Mouse (Mus musculus): ENCODE results near the gene Plac1.

The Plac1 gene

GRCm38 (mm10) chrX:53197681-53198080 is 42.2 kb downstream of the Plac1 start:
- DNase-seq (ENCODE audit: low read depth, low spot score): no peak

- no peak for DNase-seq (ENCODE audit: low read depth, low spot score)
Observed at GRCm38 (mm10) chrX:53196392-53196791, 43.5 kb downstream of the Plac1 start.

- no peak for DNase-seq (ENCODE audit: low read depth, low spot score)
Observed at GRCm38 (mm10) chrX:53188692-53189091, 51.2 kb downstream of the Plac1 start.

DNA sequence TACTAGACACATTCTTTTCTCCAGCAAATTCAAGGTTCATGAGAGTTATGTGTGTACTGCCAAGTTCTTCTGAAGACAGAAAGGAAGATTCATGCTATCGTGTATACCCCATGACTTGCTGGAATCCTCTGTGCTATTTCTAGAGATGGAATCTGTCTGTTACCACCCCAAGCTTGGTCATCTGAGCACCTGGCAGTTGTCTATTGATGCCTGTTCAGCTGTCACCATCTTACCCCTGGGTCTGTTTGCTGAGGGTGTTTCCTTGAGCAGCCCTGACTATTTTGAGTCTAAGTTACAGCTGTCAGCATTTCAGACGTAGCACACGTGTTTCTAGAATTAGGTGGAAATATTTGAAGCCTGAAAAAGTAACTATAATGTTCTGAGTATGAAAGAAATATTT is 60.1 kb downstream of the Plac1 start:
- no peak for DNase-seq (ENCODE audit: low read depth, low spot score)

GRCm38 (mm10) chrX:53176296-53176695 is 63.6 kb downstream of the Plac1 start:
- DNase-seq (ENCODE audit: low read depth, low spot score): no peak

- no peak for DNase-seq (ENCODE audit: low read depth, low spot score)
Observed at GRCm38 (mm10) chrX:53168623-53169022, 71.3 kb downstream of the Plac1 start.

DNA sequence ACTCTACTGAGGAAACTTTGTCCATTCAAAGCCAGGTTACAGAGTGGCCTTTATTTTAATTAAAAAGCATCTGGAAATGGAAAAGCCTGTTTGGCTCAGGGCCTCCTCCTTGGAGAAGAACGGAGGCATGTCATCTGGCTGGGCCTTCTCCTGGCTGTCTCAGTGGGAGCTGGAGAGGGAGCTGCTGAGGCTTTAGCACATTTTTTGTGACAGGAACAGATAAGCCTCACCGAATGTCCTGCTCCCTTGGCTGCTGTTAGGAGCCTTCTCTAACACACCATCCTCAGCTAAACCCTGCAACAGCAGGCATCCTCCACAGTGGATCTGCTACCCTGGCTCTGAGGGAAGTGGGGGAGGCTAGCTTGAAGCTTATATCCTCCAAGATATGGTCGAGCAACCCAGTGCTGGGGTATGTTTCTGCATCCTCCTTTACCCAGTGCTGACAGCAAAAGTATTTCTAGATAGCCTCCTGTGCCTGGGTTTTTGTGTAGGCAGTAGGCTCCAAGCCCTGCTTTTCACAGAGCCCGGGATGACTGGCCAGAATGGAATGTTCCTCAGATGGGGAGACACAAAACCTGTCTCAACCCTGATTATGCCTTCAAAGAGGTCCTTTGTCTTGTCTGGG is 72.9 kb downstream of the Plac1 start:
- DNase-seq (ENCODE audit: low read depth, low spot score): no peak

- DNase-seq (ENCODE audit: low read depth, low spot score): no peak
Observed at GRCm38 (mm10) chrX:53166251-53166900, 73.5 kb downstream of the Plac1 start.

- DNase-seq (ENCODE audit: low read depth, low spot score): no peak
Observed at GRCm38 (mm10) chrX:53162589-53162988, 77.3 kb downstream of the Plac1 start.

DNA sequence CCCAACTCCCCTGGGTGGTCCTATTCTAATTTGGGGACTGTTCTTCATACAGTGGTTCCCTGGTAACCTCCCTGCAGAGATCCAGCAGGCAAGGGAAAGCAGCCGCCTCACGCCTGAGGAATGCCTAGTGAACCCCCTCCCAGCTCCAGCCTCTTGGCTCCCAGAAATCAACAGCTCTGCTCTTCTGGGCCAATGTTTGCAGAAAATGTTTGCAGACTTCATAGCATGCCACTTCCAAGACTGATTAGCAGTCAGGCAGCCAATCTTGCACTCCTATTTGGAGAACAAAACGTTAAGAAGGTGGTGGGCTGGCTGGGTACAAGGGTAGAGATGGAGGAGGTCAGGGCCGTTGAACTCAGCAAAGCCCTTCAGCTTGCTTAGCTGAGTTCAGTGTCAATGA is 78.3 kb downstream of the Plac1 start:
- no peak for DNase-seq (ENCODE audit: low read depth, low spot score)

DNA sequence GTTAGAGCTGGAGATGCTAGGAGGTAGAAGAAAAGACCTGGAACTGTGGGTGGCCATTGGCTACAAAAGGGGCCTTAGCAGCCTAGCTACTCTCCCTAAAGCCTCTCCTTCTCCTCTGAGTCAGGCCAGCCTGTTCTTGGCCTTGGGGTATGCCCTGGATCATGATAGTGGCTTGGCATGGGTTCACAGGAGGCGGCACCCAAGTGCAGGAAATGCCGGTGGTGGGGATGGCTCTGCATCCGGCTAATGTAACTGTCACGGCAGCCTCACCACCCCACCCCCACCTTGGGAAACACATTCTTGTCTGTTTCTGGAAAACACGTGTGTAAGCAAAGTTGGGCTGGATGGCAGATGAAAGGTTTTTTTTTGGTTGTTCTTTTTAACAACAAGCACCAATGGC is 78.8 kb downstream of the Plac1 start:
- no peak for DNase-seq (ENCODE audit: low read depth, low spot score)

GRCm38 (mm10) chrX:53148039-53148438 is 91.9 kb downstream of the Plac1 start:
- no peak for DNase-seq (ENCODE audit: low read depth, low spot score)

GRCm38 (mm10) chrX:53146389-53146917 is 93.5 kb downstream of the Plac1 start:
- no peak for DNase-seq (ENCODE audit: low read depth, low spot score)

DNA sequence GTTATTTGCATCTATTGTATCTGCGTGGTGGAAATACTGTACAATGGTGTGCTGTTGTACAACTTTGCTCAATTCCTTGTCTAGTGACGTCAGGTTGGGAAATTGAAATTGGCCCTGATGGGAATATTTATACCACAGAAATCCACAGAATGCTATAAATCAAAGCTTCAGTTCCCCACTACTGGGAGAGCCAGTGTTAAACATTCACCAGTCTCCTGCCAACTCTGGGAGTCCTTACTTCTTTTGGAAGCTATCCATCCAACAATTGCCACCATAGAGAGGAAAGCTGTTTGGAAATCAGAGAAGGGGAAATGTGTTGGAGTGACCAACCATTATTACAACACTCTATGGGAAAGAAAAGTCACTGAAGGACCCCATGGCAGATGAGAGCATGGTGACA is 100.3 kb downstream of the Plac1 start:
- DNase-seq (ENCODE audit: low read depth, low spot score): no peak

DNA sequence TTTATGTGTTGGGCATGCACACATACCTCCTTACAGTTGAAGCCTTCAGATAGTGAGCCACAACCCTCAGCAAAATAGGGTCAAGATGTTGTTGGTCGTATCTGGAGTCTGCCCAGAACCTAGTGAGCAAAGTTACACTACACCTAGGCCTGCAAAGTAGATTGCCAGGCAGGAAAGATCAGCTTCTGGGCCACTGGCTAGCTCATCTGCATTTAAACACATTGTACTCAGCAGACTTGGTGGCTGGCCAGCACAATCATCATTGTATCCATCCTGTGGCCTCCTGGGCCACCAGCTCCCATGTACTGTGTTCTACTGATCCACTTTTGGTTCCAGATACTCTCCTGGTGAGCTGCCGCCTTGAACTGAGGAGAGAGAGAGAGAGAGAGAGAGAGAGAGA is 102.8 kb downstream of the Plac1 start:
- no peak for DNase-seq (ENCODE audit: low read depth, low spot score)

DNA sequence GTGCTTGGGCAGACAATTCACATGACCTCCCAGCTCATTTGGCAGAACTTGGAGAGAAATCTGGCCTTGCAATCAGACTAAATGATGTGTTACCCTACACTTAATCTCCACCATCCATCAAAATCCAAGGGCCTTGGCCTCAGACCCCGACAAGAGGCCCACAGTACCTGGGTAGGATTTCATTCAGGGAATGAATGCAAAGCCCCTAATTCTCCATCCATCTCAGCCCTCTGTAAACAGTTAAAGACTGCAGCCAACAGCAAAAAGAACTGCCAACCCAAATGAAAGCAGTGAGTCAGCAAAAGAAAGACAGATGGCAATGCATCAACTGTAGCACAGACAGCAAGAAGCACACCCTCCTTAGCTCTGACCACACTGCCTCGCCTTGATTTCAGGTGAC is 110.4 kb downstream of the Plac1 start:
- no peak for DNase-seq (ENCODE audit: low read depth, low spot score)

- no peak for DNase-seq (ENCODE audit: low read depth, low spot score)
Observed at GRCm38 (mm10) chrX:53126492-53127033, 113.3 kb downstream of the Plac1 start.

GRCm38 (mm10) chrX:53125838-53126467 is 114.0 kb downstream of the Plac1 start:
- no peak for DNase-seq (ENCODE audit: low read depth, low spot score)

GRCm38 (mm10) chrX:53123562-53123961 is 116.3 kb downstream of the Plac1 start:
- no peak for DNase-seq (ENCODE audit: low read depth, low spot score)

GRCm38 (mm10) chrX:53118631-53119030 is 121.3 kb downstream of the Plac1 start:
- DNase-seq (ENCODE audit: low read depth, low spot score): no peak

GRCm38 (mm10) chrX:53118019-53118418 is 121.9 kb downstream of the Plac1 start:
- no peak for DNase-seq (ENCODE audit: low read depth, low spot score)

GRCm38 (mm10) chrX:53114994-53115393 is 124.9 kb downstream of the Plac1 start:
- no peak for DNase-seq (ENCODE audit: low read depth, low spot score)

- no peak for DNase-seq (ENCODE audit: low read depth, low spot score)
Observed at GRCm38 (mm10) chrX:53110142-53110541, 129.8 kb downstream of the Plac1 start.
